Mouse (Mus musculus) hematopoietic stem cell, adult 5-6 weeks (primary cell): ENCODE results near the gene Ccnk. TPM values are rescaled to one million over a fixed set of nuclear protein-coding genes. Genes with fewer than 3 reads are reported as not detected.

Experiments used
- ATAC-seq, 2 experiments: fragments of 125-278 bp in 1 of 2; replicated peaks in 1 of 2; 2 replicates each; pipeline ENCODE4 v1.8.0; 2016 to 2017; ENCODE audit warnings: inconsistent platforms in 2 of 2, mild to moderate bottlenecking in 2 of 2, moderate number of reproducible peaks in 2 of 2, low read depth in 1 of 2, moderate TSS enrichment in 1 of 2; ENCODE audit not compliant: low FRiP score in 2 of 2, poor library complexity in 2 of 2, severe bottlenecking in 2 of 2, insufficient read depth in 1 of 2, low TSS enrichment in 1 of 2
- total RNA-seq: library from RNA; stranded (forward); fragments of 172-1452, 232-1000 nt; gene quantifications from 2 replicates; pipeline ENCODE4 v1.2.3, GENCODE M21; 2017

Ccnk gene
- total RNA-seq, result 15.1 and 20.9 TPM in 2 replicates

DNA sequence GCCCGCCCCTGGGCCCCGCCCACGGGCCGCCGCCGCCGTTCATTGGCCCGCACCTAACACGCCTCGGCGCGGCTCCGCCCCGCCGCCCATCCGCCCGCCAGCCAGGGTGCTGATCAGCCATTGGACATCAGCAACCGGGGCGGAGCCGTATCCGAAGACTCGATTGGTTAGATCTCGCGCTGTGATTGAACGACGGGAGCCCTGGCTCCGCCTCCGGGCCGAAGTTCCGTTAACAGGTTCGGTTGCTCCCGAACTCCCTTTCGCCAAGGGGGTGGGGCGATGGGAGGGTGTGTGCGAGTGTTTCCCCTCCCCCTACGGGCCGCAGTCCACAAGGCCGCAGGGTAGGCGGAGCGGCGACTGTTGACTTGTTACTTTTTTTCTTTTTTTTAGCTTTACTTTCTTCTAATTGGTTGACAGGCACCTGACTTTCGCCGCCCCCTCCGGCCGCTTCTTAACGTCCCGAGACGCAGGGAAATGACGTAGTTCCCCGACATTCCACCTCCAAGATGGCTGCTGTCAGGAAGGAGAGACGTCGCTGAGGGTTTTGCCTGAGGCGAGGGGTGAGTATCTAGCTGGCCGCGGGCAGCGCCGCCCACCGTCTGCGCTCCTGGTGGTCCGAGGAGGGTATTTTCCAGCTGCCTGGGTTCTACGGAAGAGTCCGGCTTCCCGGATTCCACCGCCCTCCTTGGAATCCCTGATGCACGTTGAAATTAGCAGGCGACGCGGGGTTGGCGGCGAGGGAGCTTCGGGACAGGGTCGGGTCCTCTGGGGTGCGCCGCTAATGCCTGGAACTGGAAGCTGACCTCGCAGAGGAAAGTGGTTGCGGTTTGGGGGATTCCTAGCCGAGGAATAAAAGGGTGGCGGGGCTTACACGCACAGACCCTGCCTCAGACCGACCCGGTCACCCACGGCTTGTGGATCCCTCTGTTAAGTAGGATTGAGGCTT lies at the start of gene Ccnk:
Gene Ccnk (plus strand): TSS at position 259 of the 946 bp plus-strand sequence.
- ATAC-seq, result peak; percentile 91 to 93

DNA sequence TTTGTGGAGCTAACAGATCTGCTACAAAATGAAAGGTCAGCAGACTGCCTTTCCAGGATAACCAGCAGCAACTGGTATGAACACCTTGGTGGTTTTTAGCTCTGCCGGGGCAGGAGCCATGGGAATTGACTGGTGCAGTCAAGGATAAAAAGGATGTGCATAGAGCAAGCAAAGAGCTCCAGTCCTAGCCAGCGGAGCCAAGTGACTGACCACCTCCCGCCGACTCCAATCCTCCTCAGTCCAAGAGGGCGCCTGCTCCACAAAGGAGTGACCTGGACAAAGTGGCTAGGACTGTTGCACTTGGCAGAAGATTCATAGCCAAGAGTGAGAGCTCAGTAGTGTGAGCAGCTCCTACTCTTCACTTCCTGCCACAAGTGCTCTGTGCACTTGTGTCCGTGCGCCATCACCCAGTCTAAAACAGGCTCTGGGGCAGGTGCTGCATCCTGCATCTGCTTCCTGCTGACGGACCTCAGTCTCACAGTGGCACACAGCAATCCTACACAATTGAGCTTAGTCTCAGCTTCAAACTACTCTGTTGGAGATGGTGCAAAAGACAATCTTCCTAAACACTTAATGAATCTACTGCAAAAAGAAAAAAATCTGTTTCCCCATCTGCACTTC lies 46.8 kb upstream of the Ccnk start:
- peak; percentile 63 to 64; a peak in 3 of 4 replicates for ATAC-seq

- ATAC-seq, result no peak
Observed at GRCm38 (mm10) chr12:108133181-108133580, 46.2 kb upstream of the Ccnk start.

DNA sequence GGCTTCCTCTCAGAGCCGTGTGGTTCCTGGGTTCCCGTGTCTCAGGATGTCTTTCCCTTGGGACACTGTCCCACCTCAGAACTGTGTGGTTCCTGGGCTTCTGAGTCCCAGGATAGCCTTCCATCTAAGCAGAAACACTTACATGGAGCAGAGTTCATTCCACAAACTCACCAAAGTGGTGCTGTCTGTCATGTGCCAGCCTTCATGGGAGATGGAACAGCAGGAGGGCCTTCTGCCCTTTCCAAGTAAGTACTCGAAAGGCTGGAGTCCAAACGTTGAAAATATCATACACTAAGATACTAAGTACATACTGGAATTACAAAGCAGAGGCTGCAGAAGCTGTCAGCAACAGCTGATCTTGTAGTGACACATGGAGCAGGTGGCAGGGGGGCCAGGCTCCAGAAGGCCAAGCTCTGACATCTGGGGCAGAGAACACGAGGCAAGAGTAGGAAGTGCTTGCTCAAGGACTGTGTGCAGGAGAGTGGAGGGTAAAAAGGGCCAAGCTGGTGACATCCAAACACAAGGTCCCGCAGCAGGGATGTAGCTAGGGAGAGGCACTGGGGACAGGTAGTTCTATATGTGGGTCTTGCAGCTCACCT lies 43.7 kb upstream of the Ccnk start:
- no peak for ATAC-seq

- no peak for ATAC-seq
Observed at GRCm38 (mm10) chr12:108143624-108144498, 35.5 kb upstream of the Ccnk start.

DNA sequence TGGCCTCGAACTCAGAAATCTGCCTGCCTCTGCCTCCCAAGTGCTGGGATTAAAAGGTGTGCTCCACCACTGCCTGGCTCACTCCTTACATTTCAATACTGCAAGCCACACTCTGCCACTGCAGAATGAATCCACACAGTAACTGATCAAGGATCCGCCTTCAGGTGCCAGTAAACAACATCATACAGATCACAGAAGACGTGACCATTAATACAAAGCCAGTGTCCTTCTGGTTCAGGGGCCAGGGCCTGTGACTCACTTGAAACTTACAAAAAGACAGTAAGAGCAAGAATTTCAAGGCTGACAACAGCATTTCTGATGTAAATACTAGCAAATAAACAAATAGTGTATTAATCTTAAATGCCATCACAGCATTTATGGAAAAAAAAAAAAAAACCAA lies 34.2 kb upstream of the Ccnk start:
- ATAC-seq, result no peak

DNA sequence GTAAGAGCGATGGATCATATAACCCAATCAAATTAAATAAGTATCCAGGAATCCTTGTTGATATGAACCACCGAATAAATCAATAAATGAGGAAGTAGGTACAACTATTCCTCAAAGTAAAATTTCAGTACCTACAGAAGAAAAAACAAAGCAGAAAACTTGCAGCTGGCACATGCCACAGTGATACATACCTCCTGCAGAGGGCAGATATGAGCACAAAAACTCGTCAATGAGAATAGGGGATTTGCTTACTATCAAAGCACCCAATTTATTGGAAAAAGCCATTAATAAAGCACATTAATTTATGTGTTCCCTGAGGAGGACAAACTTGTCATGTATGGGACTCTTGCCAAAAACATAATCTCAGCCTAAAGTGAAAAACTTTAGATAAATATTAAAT lies 29.6 kb upstream of the Ccnk start:
- ATAC-seq, result peak in 1 of 2 experiments; percentile 37; a peak in 1 of 4 replicates

DNA sequence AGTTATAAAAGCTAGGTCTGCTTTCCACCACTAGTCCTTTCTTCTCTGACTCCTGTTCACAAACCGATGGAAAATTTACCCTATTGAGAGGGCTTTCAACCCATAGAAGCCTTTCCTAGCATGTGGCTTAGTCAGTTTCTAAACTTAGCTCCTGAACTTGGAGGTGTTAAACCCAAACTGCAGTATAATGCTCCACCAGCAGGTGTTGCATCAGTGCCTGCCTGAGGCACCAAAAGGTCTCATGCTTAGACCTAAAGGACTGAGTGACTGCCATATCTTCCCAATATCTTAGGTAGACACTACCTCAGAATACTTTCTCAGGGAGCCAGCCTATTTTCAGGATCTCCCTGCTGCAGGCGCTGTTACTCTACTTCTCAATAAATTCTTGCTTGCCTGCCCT lies 26.6 kb upstream of the Ccnk start:
- ATAC-seq, result no peak

DNA sequence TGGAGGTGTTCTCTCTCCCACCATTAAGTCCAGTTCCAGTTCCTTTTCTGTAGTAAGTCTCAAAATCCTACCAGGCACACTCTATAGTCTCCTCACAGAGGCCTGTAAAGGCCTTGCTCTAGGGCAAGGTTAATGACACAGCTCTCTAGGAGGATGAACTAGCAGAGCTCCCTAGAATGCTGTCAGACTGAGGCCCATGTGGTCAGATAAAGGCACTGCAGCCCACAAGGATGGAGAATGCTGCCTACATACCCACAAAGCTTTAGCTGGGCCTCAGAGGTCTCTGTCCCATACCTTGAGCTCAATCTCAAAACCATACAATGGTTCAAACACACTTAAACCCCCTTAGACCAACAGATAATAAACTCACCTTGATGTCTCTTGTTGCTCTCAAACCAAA lies 19.5 kb upstream of the Ccnk start:
- no peak for ATAC-seq

DNA sequence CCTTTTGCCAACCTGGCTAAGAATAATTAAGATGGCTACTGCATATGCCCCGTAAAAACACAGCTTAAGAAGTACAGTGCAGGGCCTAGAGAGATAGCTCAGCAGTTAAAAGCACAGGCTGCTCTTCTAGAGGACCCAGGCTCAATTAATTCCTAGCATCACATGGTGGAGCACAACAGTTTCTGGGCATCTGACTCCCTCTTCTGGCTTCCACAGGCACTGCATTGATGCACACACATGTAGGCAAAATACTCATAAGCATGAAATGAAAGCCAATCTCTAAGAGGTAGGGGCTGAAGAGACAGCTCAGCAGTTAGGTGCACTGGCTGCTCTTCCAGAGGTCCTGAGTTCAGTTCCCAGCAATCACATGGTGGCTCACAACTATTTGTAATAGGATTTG lies 17.3 kb upstream of the Ccnk start:
- no peak for ATAC-seq

GRCm38 (mm10) chr12:108163706-108164105 lies 15.7 kb upstream of the Ccnk start:
- no peak for ATAC-seq

DNA sequence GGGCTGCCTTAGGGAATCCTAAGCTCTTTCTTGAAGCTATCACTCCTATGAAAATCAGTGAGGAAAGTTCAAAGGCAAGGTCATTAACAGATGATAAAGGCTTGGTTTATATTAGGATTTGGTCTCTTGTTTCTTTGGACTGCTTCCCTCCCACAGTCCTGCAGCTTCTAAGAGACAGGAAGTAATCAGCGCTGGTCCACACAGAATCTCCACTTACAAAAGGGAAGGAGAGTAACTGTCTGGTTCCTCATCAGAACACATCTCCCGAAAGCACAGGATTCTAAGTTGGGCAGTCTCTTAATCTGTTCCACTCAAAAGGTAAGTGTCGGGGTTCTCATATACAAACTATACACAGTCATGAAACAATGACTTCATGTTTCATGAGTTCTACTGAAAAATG lies 10.5 kb upstream of the Ccnk start:
- ATAC-seq, result no peak; a peak in 1 of 4 replicates

GRCm38 (mm10) chr12:108170467-108170866 lies 8.9 kb upstream of the Ccnk start:
- peak; percentile 47 to 48; a peak in 3 of 4 replicates for ATAC-seq

- no peak for ATAC-seq
Observed at GRCm38 (mm10) chr12:108171336-108171735, 8.0 kb upstream of the Ccnk start.

DNA sequence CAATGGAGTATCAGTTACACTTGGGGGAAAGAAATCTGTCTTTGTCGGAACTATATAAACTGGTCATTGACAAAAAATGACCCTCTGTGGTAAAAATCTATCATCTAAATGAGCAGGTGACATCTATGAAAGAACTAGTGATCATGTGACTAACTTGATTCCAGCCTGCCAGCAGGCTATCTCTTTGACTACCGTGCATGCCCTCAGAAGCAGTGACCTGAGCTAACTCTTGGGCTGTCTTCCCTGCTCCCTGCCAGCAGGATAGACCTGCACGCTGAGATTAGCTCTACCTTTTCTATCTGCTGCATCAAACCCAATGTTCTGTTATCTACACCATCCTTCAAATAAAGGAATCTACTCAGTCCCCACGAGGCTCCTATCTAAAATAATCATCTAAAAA lies 6.7 kb upstream of the Ccnk start:
- no peak for ATAC-seq

DNA sequence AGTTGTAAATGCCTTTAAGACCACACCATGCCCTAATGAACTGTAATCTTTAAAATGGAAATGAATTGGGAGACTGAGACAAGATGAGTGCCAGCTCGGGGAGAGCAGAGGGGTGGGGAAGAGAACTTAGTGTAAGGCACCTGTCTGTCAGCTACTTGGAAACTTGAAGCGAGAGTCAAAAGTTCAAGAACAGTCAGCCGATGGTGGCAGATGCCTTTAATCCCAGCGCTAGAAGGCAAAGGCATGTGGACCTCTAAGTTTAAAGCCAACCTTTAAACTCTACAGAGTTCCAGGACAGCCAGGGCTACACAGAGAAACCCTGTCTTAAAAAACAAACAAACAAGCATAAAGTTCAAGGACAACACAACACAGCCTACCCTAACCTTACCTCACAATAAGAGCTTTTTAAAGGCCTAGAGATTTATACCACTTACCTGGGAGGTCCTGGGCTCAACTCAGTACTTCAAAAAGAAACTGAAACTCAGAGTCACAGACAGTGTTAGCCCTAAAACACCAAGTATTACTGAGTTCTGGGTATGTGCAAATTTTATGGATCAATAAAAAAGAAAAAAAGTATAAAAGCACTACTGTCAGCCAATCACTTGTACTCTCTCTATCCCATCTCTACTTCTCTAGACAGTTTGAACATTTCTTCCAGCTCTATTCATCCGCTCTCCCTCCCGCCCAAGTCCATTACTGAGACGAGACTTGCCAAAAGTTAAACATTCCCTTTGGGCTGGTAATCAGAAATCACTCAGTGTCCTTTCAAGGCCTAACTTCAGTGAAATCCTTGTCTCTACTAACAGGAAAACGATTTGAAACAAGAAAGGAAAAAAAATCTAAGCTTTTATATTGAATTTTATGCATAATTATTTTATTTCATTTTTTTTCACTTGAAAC lies 4.5 kb upstream of the Ccnk start:
- no peak for ATAC-seq
